Comparison of ENCODE assay signal across 8 mouse cellular contexts in genomic region chr5:139075125-139075524, GRCm38 (mm10).
DNase-seq lines count a peak whose midpoint lies in the region; ATAC-seq and TF ChIP-seq lines count a peak whose summit lies in the region.

No protein-coding gene starts in this region.

- H3K4me2 ChIP-seq in lung, embryonic 16.5 days (ENCODE audit: low read depth, low read length), result no peak overlapping the region

- peak; percentile 79 for DNase-seq in NIH3T3 (ENCODE audit: low read depth)
- peak; percentile 83 to 84 for DNase-seq in cerebellum, postnatal 14 days
- peak; percentile 29 for DNase-seq in gastrocnemius, postnatal 25 days
- peak; percentile 80 for DNase-seq in kidney, postnatal 10 days
- peak; percentile 66 for DNase-seq in retina, postnatal 1 day
- DNase-seq in thymus, postnatal 4 days, result peak; percentile 81

- no peaks in the 10 kb centered on the region for H3K27me3 ChIP-seq in C2C12 (ENCODE audit: control insufficient read depth, insufficient read depth, insufficient read length)
- H3K27me3 ChIP-seq in lung, embryonic 16.5 days (ENCODE audit: control insufficient read depth, insufficient read depth, low read depth, low read length), result no peaks in the 10 kb centered on the region

- H3K27ac ChIP-seq in lung, embryonic 16.5 days (ENCODE audit: low read length), result no peak overlapping the region

- peaks cover 21% of the 10 kb centered on the region for H3K4me1 ChIP-seq in lung, embryonic 16.5 days (replicated peaks; ENCODE audit: control insufficient read depth, insufficient read depth, low read length)

- no peak overlapping the region for H3K4me3 ChIP-seq in C2C12 (ENCODE audit: insufficient read depth, poor library complexity, severe bottlenecking)
- H3K4me3 ChIP-seq in lung, embryonic 16.5 days (ENCODE audit: low read length), result no peak overlapping the region

- 48% methylated on average over 3 of the region's 3 CpGs for WGBS in lung, embryonic 16.5 days

- H3K79me3 ChIP-seq in C2C12 (ENCODE audit: low read depth), result no peaks in the 10 kb centered on the region

- H3K9me3 ChIP-seq in lung, embryonic 16.5 days (ENCODE audit: control insufficient read depth, low read length), result no peaks in the 10 kb centered on the region

- peak; percentile 63; the same call in 1 of the 2 replicates for ATAC-seq in lung, embryonic 16.5 days (ENCODE audit: low read depth)

- H3K79me2 ChIP-seq in C2C12 (ENCODE audit: control insufficient read depth, insufficient read depth), result no peaks in the 10 kb centered on the region

- TF ChIP-seq CTCF in C2C12 (IDR thresholded peaks at IDR 0.05; ENCODE audit: control insufficient read depth, insufficient read depth, insufficient read length), result peak; percentile 45

- H3K36me3 ChIP-seq in C2C12 (ENCODE audit: control insufficient read depth, insufficient read depth), result no peaks in the 10 kb centered on the region
- H3K36me3 ChIP-seq in lung, embryonic 16.5 days (ENCODE audit: control insufficient read depth, insufficient read depth, low read length), result no peaks in the 10 kb centered on the region

- H3ac ChIP-seq in C2C12 (ENCODE audit: control insufficient read depth, insufficient read length, low read depth), result no peak overlapping the region

- H3K9ac ChIP-seq in lung, embryonic 16.5 days (ENCODE audit: low read length), result no peak overlapping the region

TF ChIP-seq in C2C12, 6 proteins besides CTCF, POLR2A, EP300 and RAD21:
- TF ChIP-seq FOSL1 (IDR thresholded peaks at IDR 0.05; ENCODE audit: insufficient read depth, low read length, poor library complexity, severe bottlenecking) (no peak), MAX (IDR thresholded peaks at IDR 0.05) (no peak), CEBPB (IDR thresholded peaks at IDR 0.05; ENCODE audit: low read depth) (no peak), USF1 (IDR thresholded peaks at IDR 0.05; ENCODE audit: low read depth) (no peak), MYOG (IDR thresholded peaks at IDR 0.05; ENCODE audit: control insufficient read depth, extremely low read depth, insufficient read length) (no peak), MYOD1 (IDR thresholded peaks at IDR 0.05; ENCODE audit: control insufficient read depth, insufficient read length, low read depth) (no peak)

Comparison
In these comparisons a context has a peak if more than half of its experiments do, and no peak if none do; other contexts are left out.
1. DNase-seq: peak in every context shown above with its lines; median percentile 84 in cerebellum, postnatal 14 days; 81 in thymus, postnatal 4 days; 80 in kidney, postnatal 10 days; 79 in NIH3T3; 66 in retina, postnatal 1 day; 29 in gastrocnemius, postnatal 25 days.